Comparison of ENCODE assay signal across 9 mouse cellular contexts in genomic region chr4:25408696-25409448, GRCm38 (mm10).
DNase-seq lines count a peak whose midpoint lies in the region; ATAC-seq and TF ChIP-seq lines count a peak whose summit lies in the region.
"Had no signal": no experiment of that assay in that cellular context is flagged by ENCODE, and none has a peak within 500 bp of the region (broad histone marks: within the 10 kb centered on the region; RNA-seq: fewer than 3 reads in every experiment).

No protein-coding gene starts in this region.

- H3K9me3 ChIP-seq in forebrain, embryonic 15.5 days: no peaks in the 10 kb centered on the region
- H3K9me3 ChIP-seq: megakaryocyte, embryonic 14.5 days had no signal

- H3K27ac ChIP-seq in forebrain, embryonic 15.5 days (replicated peaks): peak overlapping the region; percentile 91

- H3K4me2 ChIP-seq in forebrain, embryonic 15.5 days (replicated peaks): peak overlapping the region; percentile 20

- H3K27me3 ChIP-seq in forebrain, embryonic 15.5 days: no peaks in the 10 kb centered on the region
- H3K27me3 ChIP-seq: megakaryocyte, embryonic 14.5 days had no signal

- DNase-seq in cerebellum, adult 11 months: peak; percentile 2
- no peak for DNase-seq in cerebellum, postnatal 25 days
- DNase-seq in layer of hippocampus, postnatal 25 days (ENCODE audit: extremely low spot score in 1 of 2, low spot score in 1 of 2): peak; percentile 4 to 18
- peak; percentile 38 for DNase-seq in neural tube, embryonic 10.5 days (ENCODE audit: extremely low spot score, low spot score)
- no peak for DNase-seq in lung, adult 2 months
- no peak for DNase-seq in urinary bladder, adult 18-20 months (ENCODE audit: low spot score in 2 of 2)

- peak; percentile 97 for ATAC-seq in forebrain, embryonic 15.5 days (replicated peaks)
- no peak for ATAC-seq in granulocyte monocyte progenitor cell, adult 5-6 weeks (replicated peaks; ENCODE audit: poor library complexity, severe bottlenecking)

- TF ChIP-seq POLR2A in lung, adult 2 months (IDR thresholded peaks at IDR 0.05; ENCODE audit: borderline replicate concordance, extremely low read depth, low read depth, low read length): no peak

- WGBS in forebrain, embryonic 15.5 days: 3% methylated on average over 3 of the region's 3 CpGs
- WGBS in lung, adult 2 months: 33% methylated on average over 3 of the region's 3 CpGs

- H3K36me3 ChIP-seq in forebrain, embryonic 15.5 days: no peaks in the 10 kb centered on the region

- H3K9ac ChIP-seq in forebrain, embryonic 15.5 days (replicated peaks): 0 out of 2 replicates have a peak overlapping the region, but pooled peaks have one; percentile 13

- H3K4me3 ChIP-seq in forebrain, embryonic 15.5 days: no peak overlapping the region
- H3K4me3 ChIP-seq in lung, adult 2 months (replicated peaks; ENCODE audit: extremely low read depth, low read depth, low read length): no peak overlapping the region
- H3K4me3 ChIP-seq: megakaryocyte, embryonic 14.5 days had no signal

- H3K4me1 ChIP-seq in forebrain, embryonic 15.5 days: peaks cover 32% of the 10 kb centered on the region
- no peaks in the 10 kb centered on the region for H3K4me1 ChIP-seq in lung, adult 2 months (ENCODE audit: control insufficient read depth, insufficient read depth, low read length)
- H3K4me1 ChIP-seq: megakaryocyte, embryonic 14.5 days had no signal

- TF ChIP-seq CTCF in lung, adult 2 months (IDR thresholded peaks at IDR 0.05; ENCODE audit: insufficient read depth, low read length): no peak

Comparison
In these comparisons a context has a peak if more than half of its experiments do, and no peak if none do; other contexts are left out.
1. DNase-seq: peak in cerebellum, adult 11 months (single experiment), layer of hippocampus, postnatal 25 days (2 of 2) and neural tube, embryonic 10.5 days (single experiment); none in cerebellum, postnatal 25 days (0 of 2), lung, adult 2 months (single experiment) and urinary bladder, adult 18-20 months (0 of 2).